Comparison of ENCODE assay signal across 9 mouse cellular contexts in the genomic region with DNA sequence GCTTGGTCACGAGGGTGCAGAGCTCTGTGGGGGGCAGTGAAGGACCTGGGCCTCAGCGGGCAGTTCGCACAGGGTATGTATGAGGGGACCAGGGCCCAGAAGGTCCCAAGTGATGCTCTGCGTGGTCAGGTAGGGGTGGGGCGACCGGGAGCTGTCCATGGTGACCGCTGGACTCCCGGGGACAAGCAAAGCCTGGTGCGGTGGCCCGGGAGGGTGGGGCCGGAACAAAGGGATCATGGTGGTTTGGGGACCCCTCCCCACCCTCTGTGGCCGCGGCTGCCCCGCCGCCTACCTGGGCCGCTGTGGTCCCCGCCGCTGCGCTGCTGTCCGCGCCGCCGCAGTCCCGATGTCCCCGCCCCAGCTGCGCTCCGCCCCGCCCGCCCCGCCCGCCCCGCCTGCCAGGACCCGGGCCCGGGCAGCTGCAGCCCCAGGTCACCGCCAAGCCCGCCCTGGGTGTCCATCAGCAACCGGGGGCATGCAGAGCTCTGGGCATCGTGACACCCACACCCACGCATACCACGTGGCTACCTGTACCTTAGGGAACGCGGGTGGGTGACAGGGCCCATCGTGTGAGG. TPM values are rescaled to one million over a fixed set of nuclear protein-coding genes. Genes with fewer than 3 reads are reported as not detected.
A peak's percentile ranks its signal among the peaks of the same experiment; 100 is the strongest.
DNase-seq lines count a peak whose midpoint lies in the region; ATAC-seq lines count a peak whose summit lies in the region.
"Had no signal": no experiment of that assay in that cellular context is flagged by ENCODE, and none has a peak within 500 bp of the region (broad histone marks: within the 10 kb centered on the region; RNA-seq: fewer than 3 reads in every experiment).

No protein-coding gene starts in this region.

- H3K4me1 ChIP-seq in midbrain, embryonic 12.5 days = peaks cover 9% of the 10 kb centered on the region; the same call in 1 of the 2 replicates

- H3K4me2 ChIP-seq in midbrain, embryonic 12.5 days (replicated peaks) = peak overlapping the region; percentile 79

- H3K36me3 ChIP-seq in midbrain, embryonic 12.5 days = peaks cover 3% of the 10 kb centered on the region; the same call in 1 of the 2 replicates

- peak overlapping the region; percentile 68 for H3K9ac ChIP-seq in midbrain, embryonic 12.5 days (replicated peaks)

- 2% methylated on average over 35 of the region's 43 CpGs for WGBS in midbrain, embryonic 12.5 days

- H3K27me3 ChIP-seq in midbrain, embryonic 12.5 days = peaks cover 57% of the 10 kb centered on the region

- ATAC-seq in granulocyte monocyte progenitor cell, adult 5-6 weeks (replicated peaks; ENCODE audit: poor library complexity, severe bottlenecking) = peak; percentile 55
- peak; percentile 64 for ATAC-seq in midbrain, embryonic 12.5 days (ENCODE audit: low FRiP score, low read depth)
- ATAC-seq in erythroid progenitor cell, adult 5-6 weeks (replicated peaks; ENCODE audit: low FRiP score, poor library complexity, severe bottlenecking) = no peak
- no peak for ATAC-seq in megakaryocyte progenitor cell, adult 5-6 weeks (replicated peaks; ENCODE audit: poor library complexity)

- DNase-seq in kidney, postnatal 10 days = peak; percentile 48
- no peak for DNase-seq in kidney, postnatal 14 days
- DNase-seq in cerebellum, adult 9-10 months = peak; percentile 62
- no peak for DNase-seq in thymus, postnatal 10 days (ENCODE audit: low spot score in 2 of 2)

- H3K4me3 ChIP-seq in midbrain, embryonic 12.5 days = peak overlapping the region; percentile 50

- no peak overlapping the region for H3K27ac ChIP-seq in midbrain, embryonic 12.5 days (replicated peaks)

- no peaks in the 10 kb centered on the region for H3K9me3 ChIP-seq in midbrain, embryonic 12.5 days

RNA-seq across cellular contexts. Expression of a gene that starts 0.3 kb away (rescaled TPM):
- not detected in 2 replicates for total RNA-seq in granulocyte monocyte progenitor cell, adult 5-6 weeks (2014; fragmentation: Nextera tagmentation)
- total RNA-seq in granulocyte monocyte progenitor cell, adult 5-6 weeks (2017) = not detected in 2 replicates
- 11.3 and 13.4 TPM in 2 replicates for polyA plus RNA-seq in midbrain, embryonic 12.5 days (2016; fragmentation: Nextera tagmentation; extraction: Ambion mirVana)
- not detected in 2 replicates for total RNA-seq in erythroid progenitor cell, adult 5-6 weeks (2015; ENCODE audit: low replicate concordance)
- total RNA-seq in erythroid progenitor cell, adult 5-6 weeks (2017; ENCODE audit: low replicate concordance) = not detected in 2 replicates
- not detected in 2 replicates for total RNA-seq in megakaryocyte progenitor cell, adult 5-6 weeks (2015)
- total RNA-seq in megakaryocyte progenitor cell, adult 5-6 weeks (2017) = not detected in 2 replicates
- total RNA-seq: liver, adult 2 months had no signal
- polyA plus RNA-seq: liver, adult 2 months had no signal

RNA-seq across cellular contexts. Expression of a gene that starts 10.4 kb away (rescaled TPM):
- 0.30 and 1.5 TPM in 2 replicates for total RNA-seq in granulocyte monocyte progenitor cell, adult 5-6 weeks (2014; fragmentation: Nextera tagmentation)
- 0.09 and 0.46 TPM in 2 replicates for total RNA-seq in granulocyte monocyte progenitor cell, adult 5-6 weeks (2017)
- 8.8 and 9.3 TPM in 2 replicates for polyA plus RNA-seq in midbrain, embryonic 12.5 days (2016; fragmentation: Nextera tagmentation; extraction: Ambion mirVana)
- total RNA-seq in erythroid progenitor cell, adult 5-6 weeks (2015; ENCODE audit: low replicate concordance) = not detected in 2 replicates
- 0.38 and 0.90 TPM in 2 replicates for total RNA-seq in erythroid progenitor cell, adult 5-6 weeks (2017; ENCODE audit: low replicate concordance)
- total RNA-seq in megakaryocyte progenitor cell, adult 5-6 weeks (2015) = 0.44 and 0.57 TPM in 2 replicates
- 0.83 and 1.2 TPM in 2 replicates for total RNA-seq in megakaryocyte progenitor cell, adult 5-6 weeks (2017)

RNA-seq across cellular contexts. Expression of a gene that starts 12.1 kb away (rescaled TPM):
- total RNA-seq in granulocyte monocyte progenitor cell, adult 5-6 weeks (2014; fragmentation: Nextera tagmentation) = 3.1 and 5.9 TPM in 2 replicates
- total RNA-seq in granulocyte monocyte progenitor cell, adult 5-6 weeks (2017) = 4.3 and 5.3 TPM in 2 replicates
- 33.1 and 34.9 TPM in 2 replicates for polyA plus RNA-seq in midbrain, embryonic 12.5 days (2016; fragmentation: Nextera tagmentation; extraction: Ambion mirVana)
- 4.3 and 7.1 TPM in 2 replicates for total RNA-seq in erythroid progenitor cell, adult 5-6 weeks (2015; ENCODE audit: low replicate concordance)
- 1.2 and 4.2 TPM in 2 replicates for total RNA-seq in erythroid progenitor cell, adult 5-6 weeks (2017; ENCODE audit: low replicate concordance)
- total RNA-seq in megakaryocyte progenitor cell, adult 5-6 weeks (2015) = 1.9 and 2.3 TPM in 2 replicates
- total RNA-seq in megakaryocyte progenitor cell, adult 5-6 weeks (2017) = 4.2 and 5.0 TPM in 2 replicates

RNA-seq across cellular contexts. Expression of a gene that starts 34.8 kb away (rescaled TPM):
- total RNA-seq in granulocyte monocyte progenitor cell, adult 5-6 weeks (2014; fragmentation: Nextera tagmentation) = 33.8 and 47.9 TPM in 2 replicates
- total RNA-seq in granulocyte monocyte progenitor cell, adult 5-6 weeks (2017) = 37.5 and 41.7 TPM in 2 replicates
- 262 and 271 TPM in 2 replicates for polyA plus RNA-seq in midbrain, embryonic 12.5 days (2016; fragmentation: Nextera tagmentation; extraction: Ambion mirVana)
- 13.0 and 22.2 TPM in 2 replicates for total RNA-seq in erythroid progenitor cell, adult 5-6 weeks (2015; ENCODE audit: low replicate concordance)
- 13.8 and 16.6 TPM in 2 replicates for total RNA-seq in erythroid progenitor cell, adult 5-6 weeks (2017; ENCODE audit: low replicate concordance)
- total RNA-seq in megakaryocyte progenitor cell, adult 5-6 weeks (2015) = 27.0 and 37.6 TPM in 2 replicates
- 31.1 and 31.7 TPM in 2 replicates for total RNA-seq in megakaryocyte progenitor cell, adult 5-6 weeks (2017)

RNA-seq across cellular contexts. Expression of a gene that starts 44.7 kb away (rescaled TPM):
- total RNA-seq in granulocyte monocyte progenitor cell, adult 5-6 weeks (2014; fragmentation: Nextera tagmentation) = 23.3 and 24.4 TPM in 2 replicates
- 24.7 and 26.3 TPM in 2 replicates for total RNA-seq in granulocyte monocyte progenitor cell, adult 5-6 weeks (2017)
- 56.9 and 58.3 TPM in 2 replicates for polyA plus RNA-seq in midbrain, embryonic 12.5 days (2016; fragmentation: Nextera tagmentation; extraction: Ambion mirVana)
- 2.9 and 4.3 TPM in 2 replicates for total RNA-seq in erythroid progenitor cell, adult 5-6 weeks (2015; ENCODE audit: low replicate concordance)
- total RNA-seq in erythroid progenitor cell, adult 5-6 weeks (2017; ENCODE audit: low replicate concordance) = 3.2 and 22.8 TPM in 2 replicates
- total RNA-seq in megakaryocyte progenitor cell, adult 5-6 weeks (2015) = 12.7 and 15.6 TPM in 2 replicates
- 28.0 and 28.7 TPM in 2 replicates for total RNA-seq in megakaryocyte progenitor cell, adult 5-6 weeks (2017)

Comparison
In these comparisons a context has a peak if more than half of its experiments do, and no peak if none do; other contexts are left out.
1. DNase-seq: peak in kidney, postnatal 10 days (single experiment) and cerebellum, adult 9-10 months (single experiment); none in kidney, postnatal 14 days (single experiment) and thymus, postnatal 10 days (0 of 2).
2. ATAC-seq: peak in granulocyte monocyte progenitor cell, adult 5-6 weeks (single experiment) and midbrain, embryonic 12.5 days (single experiment); none in erythroid progenitor cell, adult 5-6 weeks (single experiment) and megakaryocyte progenitor cell, adult 5-6 weeks (single experiment).